Mouse (Mus musculus): ENCODE measurements at regions not wholly inside any gene's neighbourhood (a gene's known extent, or its start where the extent isn't known, plus 50 kb on each side); places are given as distances from the start of the nearest gene placed in this dataset.
A peak's percentile ranks its signal among the peaks of the same experiment; 100 is the strongest.
"Not testable (repeated sequence)": the region's sequence is repeated elsewhere in the genome, so short reads cannot be mapped to it uniquely, and the experiment has no call there.

- H3K4me1 ChIP-seq (ENCODE audit: insufficient read depth, low read length); H3K9me3 ChIP-seq (ENCODE audit: low read length); H3K4me2 ChIP-seq (ENCODE audit: low read depth, low read length, poor library complexity, severe bottlenecking); H3K36me3 ChIP-seq (ENCODE audit: insufficient read depth, low read length); H3K4me3 ChIP-seq (ENCODE audit: low read depth, low read length); ATAC-seq (ENCODE audit: low FRiP score); H3K27me3 ChIP-seq (ENCODE audit: insufficient read depth, low read length); H3K27ac ChIP-seq (ENCODE audit: low read depth, low read length); DNase-seq (ENCODE audit: low spot score); H3K9ac ChIP-seq (replicated peaks; ENCODE audit: low read length, poor library complexity, severe bottlenecking): not testable (repeated sequence)
- TF ChIP-seq CTCF (IDR thresholded peaks at IDR 0.05): peak; percentile 8; the same call in 1 of the 2 replicates
- WGBS: 100% methylated on average over 1 of the region's 1 CpGs
Measured at GRCm38 (mm10) chr14:53682679-53683078, 571.2 kb downstream of the Dad1 start.

GRCm38 (mm10) chr14:53681320-53681719 lies 572.6 kb downstream of the Dad1 start:
- not testable (repeated sequence) for H3K36me3 ChIP-seq (ENCODE audit: insufficient read depth, low read length); H3K27me3 ChIP-seq (ENCODE audit: insufficient read depth, low read length); H3K4me1 ChIP-seq (ENCODE audit: insufficient read depth, low read length); ATAC-seq (ENCODE audit: low FRiP score); H3K4me3 ChIP-seq (ENCODE audit: low read depth, low read length); DNase-seq (ENCODE audit: low spot score); H3K4me2 ChIP-seq (ENCODE audit: low read depth, low read length, poor library complexity, severe bottlenecking); H3K9me3 ChIP-seq (ENCODE audit: low read length); H3K9ac ChIP-seq (replicated peaks; ENCODE audit: low read length, poor library complexity, severe bottlenecking); H3K27ac ChIP-seq (ENCODE audit: low read depth, low read length)
- 84% methylated on average over 5 of the region's 5 CpGs for WGBS

- peak; percentile 70 for DNase-seq (ENCODE audit: low spot score)
- H3K4me3 ChIP-seq (ENCODE audit: low read depth, low read length); H3K4me2 ChIP-seq (ENCODE audit: low read depth, low read length, poor library complexity, severe bottlenecking); H3K27ac ChIP-seq (ENCODE audit: low read depth, low read length); ATAC-seq (ENCODE audit: low FRiP score); H3K36me3 ChIP-seq (ENCODE audit: insufficient read depth, low read length); H3K9ac ChIP-seq (replicated peaks; ENCODE audit: low read length, poor library complexity, severe bottlenecking); H3K4me1 ChIP-seq (ENCODE audit: insufficient read depth, low read length); H3K27me3 ChIP-seq (ENCODE audit: insufficient read depth, low read length); H3K9me3 ChIP-seq (ENCODE audit: low read length): not testable (repeated sequence)
- TF ChIP-seq CTCF (IDR thresholded peaks at IDR 0.05): peak; percentile 77
- WGBS: 25% methylated on average over 2 of the region's 2 CpGs
Measured at GRCm38 (mm10) chr14:53665681-53666080, 588.2 kb downstream of the Dad1 start.

GRCm38 (mm10) chr14:53662700-53663355 lies 591.1 kb downstream of the Dad1 start:
- not testable (repeated sequence) for H3K36me3 ChIP-seq (ENCODE audit: insufficient read depth, low read length); H3K4me2 ChIP-seq (ENCODE audit: low read depth, low read length, poor library complexity, severe bottlenecking); H3K27ac ChIP-seq (ENCODE audit: low read depth, low read length); H3K4me1 ChIP-seq (ENCODE audit: insufficient read depth, low read length); H3K27me3 ChIP-seq (ENCODE audit: insufficient read depth, low read length); H3K9me3 ChIP-seq (ENCODE audit: low read length); H3K9ac ChIP-seq (replicated peaks; ENCODE audit: low read length, poor library complexity, severe bottlenecking); H3K4me3 ChIP-seq (ENCODE audit: low read depth, low read length); DNase-seq (ENCODE audit: low spot score); ATAC-seq (ENCODE audit: low FRiP score)
- 82% methylated on average over 8 of the region's 9 CpGs for WGBS

GRCm38 (mm10) chr14:53654669-53655068 lies 599.2 kb downstream of the Dad1 start:
- not testable (repeated sequence) for H3K9me3 ChIP-seq (ENCODE audit: low read length); H3K4me2 ChIP-seq (ENCODE audit: low read depth, low read length, poor library complexity, severe bottlenecking); H3K36me3 ChIP-seq (ENCODE audit: insufficient read depth, low read length); H3K4me3 ChIP-seq (ENCODE audit: low read depth, low read length); H3K27ac ChIP-seq (ENCODE audit: low read depth, low read length); H3K9ac ChIP-seq (replicated peaks; ENCODE audit: low read length, poor library complexity, severe bottlenecking); H3K4me1 ChIP-seq (ENCODE audit: insufficient read depth, low read length); H3K27me3 ChIP-seq (ENCODE audit: insufficient read depth, low read length); ATAC-seq (ENCODE audit: low FRiP score); DNase-seq (ENCODE audit: low spot score)
- WGBS: 92% methylated on average over 3 of the region's 3 CpGs
- TF ChIP-seq CTCF (IDR thresholded peaks at IDR 0.05): peak; percentile 16; the same call in 1 of the 2 replicates

GRCm38 (mm10) chr14:53651061-53651460 lies 602.8 kb downstream of the Dad1 start:
- not testable (repeated sequence) for H3K27me3 ChIP-seq (ENCODE audit: insufficient read depth, low read length); H3K4me2 ChIP-seq (ENCODE audit: low read depth, low read length, poor library complexity, severe bottlenecking); H3K36me3 ChIP-seq (ENCODE audit: insufficient read depth, low read length); H3K9me3 ChIP-seq (ENCODE audit: low read length); H3K4me1 ChIP-seq (ENCODE audit: insufficient read depth, low read length); ATAC-seq (ENCODE audit: low FRiP score); DNase-seq (ENCODE audit: low spot score); H3K9ac ChIP-seq (replicated peaks; ENCODE audit: low read length, poor library complexity, severe bottlenecking); H3K27ac ChIP-seq (ENCODE audit: low read depth, low read length); H3K4me3 ChIP-seq (ENCODE audit: low read depth, low read length)
- 64% methylated on average over 4 of the region's 5 CpGs for WGBS

GRCm38 (mm10) chr14:53649189-53649588 lies 604.7 kb downstream of the Dad1 start:
- not testable (repeated sequence) for H3K9me3 ChIP-seq (ENCODE audit: low read length); H3K27ac ChIP-seq (ENCODE audit: low read depth, low read length); H3K4me2 ChIP-seq (ENCODE audit: low read depth, low read length, poor library complexity, severe bottlenecking); H3K4me1 ChIP-seq (ENCODE audit: insufficient read depth, low read length); ATAC-seq (ENCODE audit: low FRiP score); H3K27me3 ChIP-seq (ENCODE audit: insufficient read depth, low read length); H3K9ac ChIP-seq (replicated peaks; ENCODE audit: low read length, poor library complexity, severe bottlenecking); DNase-seq (ENCODE audit: low spot score); H3K36me3 ChIP-seq (ENCODE audit: insufficient read depth, low read length); H3K4me3 ChIP-seq (ENCODE audit: low read depth, low read length)
- WGBS: 92% methylated on average over 2 of the region's 2 CpGs

GRCm38 (mm10) chr14:53640441-53640840 lies 613.5 kb downstream of the Dad1 start:
- ATAC-seq (ENCODE audit: low FRiP score); H3K9me3 ChIP-seq (ENCODE audit: low read length); H3K4me3 ChIP-seq (ENCODE audit: low read depth, low read length); H3K27me3 ChIP-seq (ENCODE audit: insufficient read depth, low read length); H3K4me1 ChIP-seq (ENCODE audit: insufficient read depth, low read length); H3K9ac ChIP-seq (replicated peaks; ENCODE audit: low read length, poor library complexity, severe bottlenecking); H3K36me3 ChIP-seq (ENCODE audit: insufficient read depth, low read length); H3K4me2 ChIP-seq (ENCODE audit: low read depth, low read length, poor library complexity, severe bottlenecking); DNase-seq (ENCODE audit: low spot score); H3K27ac ChIP-seq (ENCODE audit: low read depth, low read length): not testable (repeated sequence)
- WGBS: 69% methylated on average over 1 of the region's 1 CpGs

All from midbrain, postnatal 0 days (tissue).